Mouse (Mus musculus) kidney, adult 8-10 months (tissue): ENCODE measurements around the gene Pxk.

ENCODE experiments used
- DNase-seq, 2 experiments: peaks; one replicate each; pipeline ENCODE4 v3.0.0; 2022

Pxk gene

GRCm38 (mm10) chr14:8148842-8149241, 50.8 kb downstream of the Pxk start:
- no peak for DNase-seq

DNA sequence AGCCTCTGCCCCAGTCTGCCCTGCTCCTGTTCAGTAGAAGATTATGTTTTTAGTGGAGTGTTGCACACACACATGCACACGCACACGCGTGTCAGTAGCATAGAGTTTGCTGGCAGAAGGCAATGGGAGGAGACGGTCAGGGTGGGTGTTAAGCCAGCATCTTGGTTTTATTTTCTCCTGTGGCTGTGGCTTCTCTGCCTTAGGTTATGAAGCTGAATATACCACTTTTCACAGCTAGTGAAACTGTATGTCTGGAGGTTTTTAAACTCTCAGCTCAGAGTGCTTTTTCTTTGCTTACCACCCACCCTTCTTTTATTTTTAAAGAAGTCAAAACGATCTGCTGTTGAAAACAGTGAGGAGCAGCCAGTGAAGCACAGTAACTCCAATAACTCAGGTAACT, 53.7 kb downstream of the Pxk start:
- DNase-seq, result no peak

GRCm38 (mm10) chr14:8154072-8154471, 56.1 kb downstream of the Pxk start:
- DNase-seq, result no peak

DNA sequence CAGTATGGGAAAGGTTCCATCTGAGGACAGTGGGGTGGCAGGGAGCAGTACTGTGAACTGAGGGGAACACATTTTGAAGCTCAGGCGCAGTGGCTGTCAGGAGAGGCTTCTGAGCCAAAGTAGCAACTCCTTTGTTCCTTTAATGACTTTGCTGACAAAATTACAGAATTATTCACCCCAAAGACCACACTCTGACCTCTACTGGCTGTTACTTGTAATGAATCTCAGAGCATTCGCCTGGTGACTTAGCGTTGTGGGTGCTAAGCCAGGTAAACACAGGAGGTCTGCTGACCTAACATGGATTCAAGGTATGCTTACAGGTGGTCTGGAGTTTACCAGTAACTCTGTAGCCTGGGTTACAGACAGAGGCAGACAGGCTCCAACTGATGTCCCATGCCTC, 58.9 kb downstream of the Pxk start:
- no peak for DNase-seq

DNA sequence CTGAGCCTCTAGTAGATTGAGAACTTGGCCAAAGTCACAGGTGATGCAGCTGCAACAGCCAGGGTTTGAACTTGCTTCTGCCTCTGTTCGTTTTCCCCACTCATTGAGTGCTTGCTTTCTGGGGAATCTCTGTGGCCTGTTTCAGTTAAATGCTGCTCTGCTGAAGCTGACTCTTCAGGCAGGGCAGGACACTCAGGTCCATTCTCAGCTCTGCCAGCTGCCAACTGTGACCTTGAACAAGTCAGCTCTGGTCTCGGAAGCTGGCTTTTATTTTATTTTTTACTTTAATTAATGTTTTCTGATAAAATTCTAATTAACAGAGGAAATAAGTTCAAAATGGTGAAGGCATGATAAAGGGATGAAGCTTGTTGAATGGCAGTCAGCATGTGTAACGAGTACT, 60.7 kb downstream of the Pxk start:
- DNase-seq, result no peak

- no peak for DNase-seq
Observed at GRCm38 (mm10) chr14:8159141-8159540, 61.1 kb downstream of the Pxk start.

- no peak for DNase-seq
Observed at GRCm38 (mm10) chr14:8161777-8162176, 63.8 kb downstream of the Pxk start.

- no peak for DNase-seq
Observed at GRCm38 (mm10) chr14:8164463-8164862, 66.5 kb downstream of the Pxk start.

DNA sequence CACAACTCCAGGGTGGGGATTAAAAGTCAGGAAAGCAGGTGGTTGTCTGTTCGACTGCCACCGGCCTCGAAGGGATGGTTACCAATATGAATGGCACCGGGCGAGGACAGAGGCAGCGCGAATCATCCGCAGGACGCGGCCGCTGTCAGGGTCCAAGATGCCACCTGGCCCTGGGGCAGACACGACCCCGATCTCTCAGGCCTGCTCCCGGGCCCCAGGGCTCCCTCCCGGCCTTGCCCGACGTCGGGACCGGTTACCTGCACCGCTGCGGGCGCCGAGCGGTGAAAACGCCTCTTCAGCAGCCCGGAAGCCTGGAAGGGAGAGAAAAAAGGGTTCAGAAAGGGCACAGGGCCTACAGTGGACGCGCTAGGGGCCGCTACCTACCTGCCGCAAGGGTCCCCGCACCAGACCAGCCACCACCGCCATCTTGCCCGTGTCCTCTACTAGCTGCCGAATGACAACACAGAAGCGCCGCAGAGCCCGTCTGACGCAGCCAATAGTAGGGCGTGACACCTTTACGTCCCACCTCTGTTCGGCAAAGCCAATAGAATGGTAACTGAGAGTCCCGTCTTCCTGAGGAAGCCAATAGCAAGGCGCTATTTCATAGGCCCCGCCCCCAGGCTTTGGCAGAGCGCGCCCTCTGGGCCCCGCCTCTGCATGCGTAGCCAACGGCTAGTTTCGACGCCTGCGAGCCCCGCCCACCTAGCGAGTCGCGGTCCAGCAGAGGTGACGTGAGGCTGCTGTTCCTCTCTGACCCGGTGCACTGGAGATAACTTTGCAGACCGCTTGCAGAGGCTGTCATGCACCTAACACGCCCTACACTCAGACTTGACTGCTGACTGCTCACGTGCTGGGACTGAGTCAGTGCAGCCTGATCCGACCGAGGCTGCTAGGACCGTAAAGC, 74.7 kb downstream of the Pxk start, which contains the start of gene Pdhb:
Gene Pdhb (minus strand): TSS at position 519 of the 904 bp plus-strand sequence.
- peak; percentile 99 to 100 for DNase-seq

DNA sequence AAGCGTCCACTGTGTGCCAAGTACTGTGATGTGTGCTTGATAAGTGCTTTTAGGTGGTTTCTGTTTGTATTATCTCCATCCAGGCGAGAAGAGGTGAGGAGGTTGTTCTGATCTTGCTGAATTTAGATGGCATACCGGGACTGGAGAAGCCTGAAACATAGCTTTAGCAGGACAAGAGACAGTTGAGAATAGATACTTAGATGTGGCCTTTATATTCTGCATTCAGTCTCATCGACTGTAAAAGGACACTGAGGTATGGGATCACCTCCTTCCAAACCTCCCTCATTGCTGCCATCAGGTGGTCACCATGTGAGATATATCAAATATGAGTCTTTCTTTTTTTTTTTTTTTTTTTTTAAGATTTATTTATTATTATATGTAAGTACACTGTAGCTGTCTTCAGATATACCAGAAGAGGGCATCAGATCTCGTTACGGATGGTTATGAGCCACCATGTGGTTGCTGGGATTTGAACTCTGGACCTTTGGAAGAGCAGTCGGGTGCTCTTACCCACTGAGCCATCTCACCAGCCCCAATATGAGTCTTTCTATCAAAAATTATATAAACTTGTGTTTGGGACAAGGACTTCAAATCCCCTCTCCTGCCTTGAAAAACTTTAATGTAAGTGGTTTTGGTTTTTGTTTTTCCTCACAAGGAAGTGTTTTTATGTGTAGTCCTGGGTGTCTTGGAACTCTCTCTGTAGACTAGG, 75.7 kb downstream of the Pxk start:
- DNase-seq, result peak; percentile 26

DNA sequence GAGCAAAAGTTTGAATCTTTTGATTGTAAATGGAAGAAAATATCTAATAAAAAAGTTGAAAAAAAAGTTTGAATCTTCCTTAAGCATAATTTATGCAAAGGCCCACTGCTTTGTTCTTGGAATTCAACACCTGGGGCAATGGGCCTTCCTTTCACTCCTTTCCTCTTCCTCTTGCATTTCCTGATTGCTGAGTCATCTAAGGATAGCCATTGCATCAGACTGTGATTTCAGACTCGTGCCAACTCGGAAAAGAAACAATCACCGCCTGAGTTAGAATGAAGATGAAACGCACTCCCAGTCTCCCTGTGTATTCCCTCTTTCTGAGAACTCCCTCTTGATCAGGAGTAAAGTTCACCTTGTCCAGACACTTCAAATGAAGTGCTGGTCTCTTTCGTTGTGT, 76.6 kb downstream of the Pxk start:
- no peak for DNase-seq

GRCm38 (mm10) chr14:8176251-8176650, 78.2 kb downstream of the Pxk start:
- DNase-seq, result no peak

DNA sequence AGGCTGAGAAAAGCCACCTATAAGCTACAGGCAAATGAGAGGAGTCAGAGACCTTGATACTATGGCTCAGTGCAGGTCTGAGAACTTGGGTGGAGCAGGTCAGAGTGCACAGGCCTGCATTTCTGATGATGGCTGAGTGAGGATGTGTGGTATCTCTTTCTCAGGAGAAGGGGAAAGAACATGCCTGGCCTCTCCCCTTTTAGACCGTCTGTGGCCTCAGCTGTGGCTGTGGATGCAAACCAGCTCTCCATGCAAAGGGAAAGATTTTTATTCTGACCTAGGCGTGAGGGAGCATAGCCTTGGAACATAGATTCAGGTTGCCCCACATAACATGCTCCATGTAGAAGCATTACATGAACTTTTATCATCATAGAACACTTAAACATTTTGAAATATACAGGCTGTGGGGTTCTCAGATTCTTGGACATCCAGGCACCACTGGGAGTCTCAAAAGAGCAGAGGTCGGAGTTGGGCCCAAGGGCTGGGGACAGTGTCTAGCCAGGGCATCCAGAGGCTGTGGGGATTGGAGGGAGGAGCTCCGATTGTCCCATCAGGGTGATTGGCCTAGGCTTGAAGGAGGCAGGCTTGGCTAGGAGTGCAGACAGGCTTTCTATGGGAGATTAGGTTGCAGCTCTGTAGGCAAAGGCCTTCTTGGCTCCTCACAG, 82.5 kb downstream of the Pxk start:
- no peak for DNase-seq

DNA sequence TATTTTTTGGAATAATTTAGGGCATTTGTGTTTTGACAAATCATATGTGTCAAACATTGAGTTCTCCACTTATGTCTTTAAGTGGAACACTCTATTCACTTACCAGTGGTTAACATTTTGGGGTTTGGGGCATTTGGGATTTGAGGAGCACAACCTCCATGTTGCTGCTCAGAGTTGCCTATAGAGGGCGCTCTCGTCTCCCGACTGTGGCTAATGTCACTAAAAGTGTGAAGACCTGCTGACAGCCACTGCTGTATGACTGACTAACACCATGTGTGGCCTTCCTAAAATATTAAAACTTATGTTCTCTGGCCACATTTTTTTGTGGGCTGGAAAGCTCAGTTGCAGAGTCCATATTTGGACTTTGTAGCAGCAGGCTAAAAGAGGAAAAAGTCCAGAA, 85.3 kb downstream of the Pxk start:
- no peak for DNase-seq

DNA sequence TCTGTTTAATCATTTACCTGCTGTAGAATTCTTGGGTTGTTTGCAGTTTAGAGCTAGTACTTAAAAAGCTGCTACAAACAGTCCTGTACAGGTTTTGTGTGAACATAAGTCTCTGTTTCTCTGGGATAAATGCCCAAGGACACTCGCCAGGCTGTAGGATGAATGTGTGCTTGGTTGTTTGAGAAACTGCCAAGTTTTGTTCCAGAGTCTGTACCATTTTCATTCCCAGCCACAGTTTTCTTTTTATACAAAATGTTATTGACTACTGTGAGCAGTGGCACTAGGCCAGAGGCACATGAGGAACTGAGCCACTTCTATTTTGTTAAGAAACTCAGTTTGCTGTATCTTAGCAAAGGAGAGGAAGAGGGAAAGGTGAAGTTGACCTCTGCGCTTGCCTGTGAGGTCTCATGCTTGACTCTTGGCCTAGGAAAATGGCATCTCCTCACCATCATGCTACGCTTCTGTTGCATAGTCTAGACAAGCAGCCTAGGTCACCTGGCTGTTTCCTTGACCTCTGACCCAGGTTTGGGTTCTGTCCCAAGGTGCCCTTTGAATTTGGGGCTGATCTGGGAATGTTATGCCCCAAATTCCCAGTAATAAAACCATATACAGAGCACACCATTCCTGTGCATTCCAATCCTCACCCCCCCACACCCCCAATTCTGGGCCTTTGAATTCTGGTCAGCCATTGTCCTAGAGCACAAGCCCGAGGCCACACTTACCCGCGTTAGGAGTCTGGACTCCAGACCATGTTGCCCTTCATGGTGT, 88.5 kb downstream of the Pxk start:
- peak in 1 of 2 experiments; percentile 39 for DNase-seq

- no peak for DNase-seq
Observed at GRCm38 (mm10) chr14:8190556-8190955, 92.5 kb downstream of the Pxk start.

DNA sequence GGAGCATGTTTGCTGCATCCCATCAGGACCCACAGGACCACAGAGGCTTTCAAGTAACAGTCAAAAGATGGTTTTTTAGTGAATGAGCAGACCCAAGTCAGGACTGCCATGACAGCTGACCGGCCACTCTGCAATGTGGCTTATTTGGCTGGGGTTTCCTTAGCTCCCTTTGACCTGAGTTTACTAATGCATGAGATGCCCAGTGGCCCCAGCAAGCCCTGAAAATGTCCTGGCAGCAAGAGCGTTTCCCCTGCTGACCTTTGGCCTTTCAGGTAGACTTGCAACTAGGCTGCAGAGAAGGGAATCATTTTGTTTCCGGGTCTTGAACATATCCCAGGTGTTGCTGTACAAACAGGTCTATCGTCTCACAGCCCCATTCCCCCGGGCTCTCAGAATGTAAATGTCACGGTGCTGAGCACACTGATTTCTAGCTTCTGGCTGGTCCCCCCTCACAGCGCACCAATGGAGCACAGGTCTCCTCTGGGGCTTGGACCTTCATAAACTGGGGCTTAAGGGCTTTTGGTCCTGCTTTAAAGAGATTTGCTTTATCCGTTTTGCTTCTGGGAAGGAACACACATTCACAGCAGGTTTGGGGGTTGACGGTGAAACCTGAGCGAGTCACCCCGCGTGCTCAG, 93.4 kb downstream of the Pxk start:
- no peak for DNase-seq

DNA sequence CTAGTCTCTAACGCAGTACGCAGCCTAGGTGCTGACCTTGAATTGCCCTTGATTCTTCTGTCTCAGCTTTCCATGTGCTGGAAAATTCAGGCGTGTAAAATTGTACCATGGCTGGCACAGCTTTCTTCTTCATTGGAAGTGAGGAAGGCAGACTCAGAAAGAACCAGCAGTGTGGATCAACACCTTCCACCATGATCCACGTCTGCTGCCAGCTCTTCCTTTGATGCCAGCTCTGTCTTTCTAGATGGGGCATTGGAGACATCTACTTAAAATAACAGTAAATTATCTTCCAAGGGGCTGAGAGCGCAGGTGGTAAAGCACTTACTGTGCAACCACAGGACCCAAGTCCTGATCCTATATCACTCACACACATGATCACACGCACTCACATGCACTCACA, 94.7 kb downstream of the Pxk start:
- DNase-seq, result no peak

DNA sequence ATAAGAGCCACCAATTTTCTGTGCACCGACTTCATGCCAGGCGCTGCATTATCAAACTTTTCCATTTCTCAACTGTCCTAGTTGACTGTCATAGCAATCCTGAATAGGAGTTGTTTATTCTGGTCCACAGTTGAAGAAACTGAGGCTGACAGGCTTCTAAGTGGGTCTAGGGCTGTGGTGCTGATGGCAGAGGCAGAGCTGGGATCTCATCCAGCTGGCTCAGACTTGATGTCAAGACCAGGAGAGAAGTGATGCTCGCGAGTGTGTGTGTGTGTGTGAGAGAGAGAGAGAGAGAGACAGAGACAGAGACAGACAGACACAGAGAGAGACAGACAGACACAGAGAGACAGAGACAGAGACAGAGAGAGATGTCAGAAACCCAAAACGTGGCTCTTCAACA, 102.8 kb downstream of the Pxk start:
- no peak for DNase-seq

DNA sequence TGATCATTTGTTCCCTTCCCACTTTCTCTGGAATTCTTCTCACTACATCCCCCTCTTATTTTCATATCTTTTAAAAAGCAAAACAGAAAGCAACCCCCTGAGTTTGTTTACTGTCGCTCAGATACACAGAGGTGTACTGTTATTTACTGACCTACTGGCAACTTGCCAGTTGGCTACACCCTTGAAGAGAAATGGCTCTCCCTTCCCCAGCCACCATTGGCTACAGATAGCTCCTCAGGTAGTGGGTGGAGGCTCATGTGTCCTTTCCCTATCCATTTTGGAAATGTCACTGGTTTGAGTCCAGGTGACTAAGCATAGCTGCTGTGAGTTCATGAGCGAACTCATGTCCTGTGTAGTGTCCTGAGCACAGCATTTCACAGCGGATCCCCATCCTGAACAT, 103.7 kb downstream of the Pxk start:
- no peak for DNase-seq

DNA sequence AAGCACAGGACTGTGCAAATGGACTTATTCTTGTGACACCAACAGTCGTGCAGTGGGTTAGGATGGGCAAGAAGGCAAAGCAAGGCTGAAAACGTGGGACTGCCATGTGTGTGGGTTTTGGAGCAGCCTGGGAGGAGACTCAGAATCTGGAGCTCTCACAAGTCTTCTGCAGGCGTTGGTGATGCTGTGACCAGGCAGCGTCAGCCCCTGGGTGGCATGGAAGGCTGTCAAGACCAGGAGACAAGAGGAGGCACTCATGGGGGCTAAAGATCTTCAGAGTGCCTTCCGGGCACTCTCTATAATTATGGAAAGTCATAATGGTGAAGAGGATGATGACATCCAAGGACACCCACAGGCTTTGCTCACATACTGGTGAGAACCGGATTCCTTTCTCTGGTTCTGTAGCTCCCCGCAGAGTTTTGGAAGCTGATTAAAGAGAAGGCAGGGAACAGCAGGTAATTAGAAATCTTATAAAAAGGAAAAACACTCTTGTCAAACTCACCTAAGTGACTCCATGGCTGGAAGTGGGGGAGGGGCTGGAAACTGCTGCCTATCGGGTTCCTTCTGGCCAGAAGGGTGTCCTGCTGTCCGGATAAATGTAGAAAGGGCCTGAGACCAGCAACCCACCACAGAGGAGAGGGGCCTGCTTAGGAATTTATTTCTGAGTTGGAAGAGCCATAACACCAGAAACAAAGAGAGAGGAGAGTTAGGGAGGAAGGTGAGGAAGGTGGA, 108.3 kb downstream of the Pxk start:
- DNase-seq, result no peak

GRCm38 (mm10) chr14:8207105-8207504, 109.1 kb downstream of the Pxk start:
- no peak for DNase-seq
